Mouse (Mus musculus) thymus, adult 2 months (tissue): ENCODE results near the gene Tmem120b. TPM values are rescaled to one million over a fixed set of nuclear protein-coding genes. Genes with fewer than 3 reads are reported as not detected.

Source experiments
- DNase-seq: peaks from one replicate; pipeline ENCODE4 v3.0.0; 2021
- H3K27ac ChIP-seq: fragments of 200-500 bp; 2 replicates; pipeline ENCODE4 v1.5.1; 2012; ENCODE audit warnings: low read length, control low read depth; ENCODE audit not compliant: control insufficient read depth, insufficient read depth
- H3K27me3 ChIP-seq: fragments of 200-500 bp; 2 replicates; pipeline ENCODE4 v1.6.1; 2012; ENCODE audit warnings: mild to moderate bottlenecking, low read length, moderate library complexity, mixed read lengths; ENCODE audit not compliant: control insufficient read depth, insufficient read depth
- H3K36me3 ChIP-seq: fragments of 200-500 bp; 2 replicates; pipeline ENCODE4 v1.6.1; 2012; ENCODE audit warnings: mild to moderate bottlenecking, low read length, moderate library complexity; ENCODE audit not compliant: control insufficient read depth, insufficient read depth
- H3K4me1 ChIP-seq: fragments of 200-500 bp; replicated peaks from 2 replicates; pipeline ENCODE4 v1.6.1; 2012; ENCODE audit warnings: low read length; ENCODE audit not compliant: control insufficient read depth, insufficient read depth
- H3K4me3 ChIP-seq: fragments of 200-500 bp; 2 replicates; pipeline ENCODE4 v1.5.1; 2012; ENCODE audit warnings: mild to moderate bottlenecking, low read length, control low read depth, moderate library complexity; ENCODE audit not compliant: control insufficient read depth, insufficient read depth
- CTCF ChIP-seq: fragments of 200-500 bp; IDR thresholded peaks from 2 replicates; pipeline ENCODE4 v1.5.1; 2012; ENCODE audit warnings: mild to moderate bottlenecking, control low read depth, low read length, moderate library complexity, borderline replicate concordance; ENCODE audit not compliant: control insufficient read depth, poor library complexity, insufficient read depth; ENCODE audit errors: extremely low read depth
- POLR2A ChIP-seq: fragments of 200-500 bp; IDR thresholded peaks from 2 replicates; pipeline ENCODE4 v1.6.1; 2012; ENCODE audit warnings: mild to moderate bottlenecking, low read length, control low read depth, moderate library complexity; ENCODE audit not compliant: control insufficient read depth, poor library complexity, insufficient read depth; ENCODE audit errors: extremely low read depth
- WGBS: fragments of 180-500 bp; shearing (Covaris S2); methylation state at CpG from one replicate; pipeline ENCODE4 v1.1.7; 2018; 5-methylcytosine and 5-hydroxymethylcytosine counted together
- polyA plus RNA-seq: library from polyadenylated mRNA; depleted of rRNA; stranded (reverse); fragments of >200 nt; gene quantifications from 2 replicates; pipeline ENCODE4 v1.2.3, GENCODE M21; 2012; rRNA removed

Gene Tmem120b
- polyA plus RNA-seq = 43.6 and 45.7 TPM in 2 replicates

DNA sequence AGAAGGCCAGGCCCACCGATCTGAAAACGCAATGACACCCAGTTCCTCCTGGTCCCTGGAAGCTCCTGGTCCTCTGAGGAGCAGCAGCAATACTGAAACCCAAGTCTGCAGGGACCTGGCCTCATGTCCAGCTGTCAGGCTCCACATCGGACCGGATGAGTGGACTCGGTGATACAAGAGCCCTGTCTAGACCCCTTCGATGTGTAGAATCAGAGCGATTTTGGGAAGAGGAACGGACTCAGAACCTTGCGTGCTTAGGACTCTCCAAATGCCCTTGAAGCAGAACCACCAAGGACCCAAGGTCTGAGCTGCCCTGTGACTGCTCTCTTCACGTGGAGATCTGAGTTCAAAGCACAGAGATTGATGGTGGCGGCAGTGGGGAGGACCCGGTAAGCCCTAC lies at the start of gene Tmem120b:
TSS of gene Tmem120b (plus strand) at position 301 of the 400 bp plus-strand sequence.
- Histone ChIP-seq H3K4me1 (peaks cover 11% of the 10 kb centered on the region), H3K27me3 (no peaks in the 10 kb centered on the region), H3K4me3 (no peak within 1 kb of the TSS), H3K36me3 (no peaks in the 10 kb centered on the region), H3K27ac (no peak within 1 kb of the TSS; the same call in 1 of the 2 replicates)
- no peak for TF ChIP-seq POLR2A
- TF ChIP-seq CTCF = no peak
- 91% methylated on average over 12 of the region's 12 CpGs for WGBS
- no peak for DNase-seq

DNA sequence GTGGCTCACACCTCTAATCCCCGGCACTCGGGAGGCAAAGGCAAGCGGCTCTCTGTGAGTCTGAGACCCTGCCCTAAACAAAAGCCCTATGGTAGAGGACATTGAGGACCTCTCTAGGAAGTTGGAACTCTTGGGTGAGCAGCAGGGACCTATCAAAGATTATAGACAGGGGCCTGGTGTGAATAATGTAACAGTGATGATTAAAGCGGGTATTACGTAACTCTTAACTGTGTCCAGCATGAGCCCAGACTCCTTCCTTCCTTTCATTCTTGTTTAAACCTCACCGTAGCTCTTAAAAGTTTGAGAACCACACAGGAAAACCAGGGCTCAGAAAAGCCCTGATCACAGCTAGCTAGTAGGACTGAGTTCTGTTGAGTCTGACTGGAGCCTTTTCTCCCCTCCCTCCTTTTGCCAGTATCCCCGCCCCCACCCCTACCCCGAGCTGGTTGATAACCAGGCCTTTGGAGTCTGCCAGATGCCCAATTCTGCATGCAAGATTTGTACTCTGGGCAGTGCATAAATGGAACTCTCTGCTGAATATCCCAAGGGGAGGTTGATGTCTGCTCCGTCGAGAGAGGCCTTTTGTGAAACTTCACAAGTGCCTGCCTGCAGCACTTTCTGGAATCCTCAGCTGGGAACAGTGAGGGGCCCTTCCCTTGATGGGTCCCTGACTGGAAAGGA lies 48.7 kb upstream of the Tmem120b start:
- Histone ChIP-seq H3K4me3 (no peak overlapping the region), H3K4me1 (peaks cover 34% of the 10 kb centered on the region)
- WGBS = 40% methylated on average over 10 of the region's 10 CpGs

GRCm38 (mm10) chr5:123020426-123020825 lies 47.8 kb upstream of the Tmem120b start:
- H3K4me3 ChIP-seq = no peak overlapping the region
- H3K27me3 ChIP-seq = no peaks in the 10 kb centered on the region
- peaks cover 38% of the 10 kb centered on the region for H3K4me1 ChIP-seq
- H3K27ac ChIP-seq = no peak overlapping the region
- TF ChIP-seq CTCF (no peak), POLR2A (no peak)
- no peaks in the 10 kb centered on the region for H3K36me3 ChIP-seq
- no peak for DNase-seq
- 90% methylated on average over 5 of the region's 5 CpGs for WGBS

More for the DNA sequence above, 48.7 kb upstream of the Tmem120b start:
- TF ChIP-seq POLR2A = no peak
- no peak for TF ChIP-seq CTCF
- DNase-seq = no peak
- Histone ChIP-seq H3K27ac (no peak overlapping the region; the same call in 1 of the 2 replicates), H3K27me3 (no peaks in the 10 kb centered on the region), H3K36me3 (no peaks in the 10 kb centered on the region)

- Histone ChIP-seq H3K27ac (no peak overlapping the region), H3K4me3 (no peak overlapping the region), H3K36me3 (no peaks in the 10 kb centered on the region), H3K27me3 (no peaks in the 10 kb centered on the region), H3K4me1 (peaks cover 35% of the 10 kb centered on the region)
- no peak for TF ChIP-seq POLR2A
- TF ChIP-seq CTCF = no peak
- no peak for DNase-seq
- 31% methylated on average over 7 of the region's 7 CpGs for WGBS
Measured at GRCm38 (mm10) chr5:123021438-123021837, 46.8 kb upstream of the Tmem120b start.

DNA sequence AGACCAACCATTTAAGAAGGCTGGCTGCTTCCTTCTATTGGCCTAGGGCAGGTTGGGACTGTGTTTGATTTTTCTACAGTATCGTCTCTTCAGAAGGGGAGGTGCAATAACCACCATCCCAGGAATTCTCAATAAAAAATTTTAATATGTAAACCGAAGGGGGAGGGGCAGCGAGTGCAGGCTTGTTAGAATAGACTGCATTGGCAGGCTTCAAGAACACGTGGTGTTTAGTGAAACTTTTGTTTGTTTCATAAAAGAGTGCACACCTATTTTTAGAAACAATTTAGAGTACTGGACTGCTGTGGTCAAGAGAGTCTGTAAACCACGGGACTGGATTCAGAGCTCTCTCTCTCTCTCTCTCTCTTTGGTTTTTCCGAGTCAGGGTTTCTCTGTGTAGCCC lies 45.2 kb upstream of the Tmem120b start:
- Histone ChIP-seq H3K36me3 (no peaks in the 10 kb centered on the region), H3K27me3 (no peaks in the 10 kb centered on the region), H3K4me3 (no peak overlapping the region), H3K27ac (no peak overlapping the region), H3K4me1 (peaks cover 39% of the 10 kb centered on the region)
- DNase-seq = no peak
- 74% methylated on average over 6 of the region's 6 CpGs for WGBS
- TF ChIP-seq CTCF = no peak
- no peak for TF ChIP-seq POLR2A

- Histone ChIP-seq H3K4me1 (peaks cover 34% of the 10 kb centered on the region), H3K4me3 (no peak overlapping the region), H3K27ac (no peak overlapping the region), H3K27me3 (no peaks in the 10 kb centered on the region), H3K36me3 (no peaks in the 10 kb centered on the region)
- TF ChIP-seq CTCF = no peak
- TF ChIP-seq POLR2A = no peak
- DNase-seq = no peak
- 93% methylated on average over 6 of the region's 6 CpGs for WGBS
Measured at GRCm38 (mm10) chr5:123024312-123024711, 43.9 kb upstream of the Tmem120b start.
